9 mouse cellular contexts compared by ENCODE assay signal in the genomic region with DNA sequence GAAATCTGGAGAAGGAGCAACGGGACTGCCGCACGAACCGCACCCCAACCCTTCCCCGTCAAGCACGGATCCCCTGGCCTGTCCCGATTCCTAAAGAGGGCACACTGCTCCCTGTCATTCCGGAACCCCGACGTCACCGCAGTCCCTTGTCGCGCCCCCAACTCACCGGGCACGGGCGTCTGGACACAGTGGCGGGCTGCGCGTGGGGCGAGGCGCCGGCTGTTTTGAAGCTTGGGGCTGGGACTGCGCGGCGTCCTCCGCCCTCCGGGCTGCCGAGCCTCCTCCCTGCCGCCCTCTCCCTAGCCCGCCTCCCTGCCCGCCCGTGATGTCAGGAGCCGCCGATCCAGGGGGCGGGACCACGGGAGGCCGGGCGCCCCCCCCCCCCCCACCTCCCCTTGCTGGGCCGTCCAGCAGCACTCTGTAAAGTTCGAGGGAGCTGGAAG. TPM values are rescaled to one million over a fixed set of nuclear protein-coding genes. Genes with fewer than 3 reads are reported as not detected.
DNase-seq lines count a peak whose midpoint lies in the region; ATAC-seq and TF ChIP-seq lines count a peak whose summit lies in the region.
"Had no signal": no experiment of that assay in that cellular context is flagged by ENCODE, and none has a peak within 500 bp of the region (broad histone marks: within the 10 kb centered on the region; RNA-seq: fewer than 3 reads in every experiment).

A gene (minus strand): TSS at position 323 of the 443 bp plus-strand sequence.

- TF ChIP-seq EP300 in lung, postnatal 0 days (IDR thresholded peaks at IDR 0.05), result no peak

- WGBS in forebrain, embryonic 13.5 days, result under 1% methylated on average over 33 of the region's 40 CpGs
- 1% methylated on average over 29 of the region's 40 CpGs for WGBS in lung, postnatal 0 days

- peak; percentile 22 to 41 for DNase-seq in left cerebral cortex, adult 2 months (ENCODE audit: extremely low spot score in 1 of 2, low spot score in 2 of 2)
- DNase-seq in left cerebral cortex, adult 11 months (ENCODE audit: low spot score), result no peak
- DNase-seq in heart, postnatal 25 days (ENCODE audit: low spot score), result peak; percentile 62
- peak; percentile 19 for DNase-seq in layer of hippocampus, adult 9-11 months
- DNase-seq in lung, postnatal 0 days (ENCODE audit: low spot score), result peak; percentile 94
- DNase-seq in retina, postnatal 1 day, result peak; percentile 71

- peak; percentile 90 for ATAC-seq in forebrain, embryonic 13.5 days
- peak; percentile 93 for ATAC-seq in lung, postnatal 0 days
- ATAC-seq in CD4-positive, CD25-positive, alpha-beta regulatory T cell, adult 4 months, result no peak

- TF ChIP-seq CTCF in left cerebral cortex, adult 2 months (IDR thresholded peaks at IDR 0.05), result no peak
- TF ChIP-seq CTCF in lung, postnatal 0 days (IDR thresholded peaks at IDR 0.05), result no peak

- peak within 1 kb of the TSS; percentile 13 for H3K27ac ChIP-seq in left cerebral cortex, adult 2 months
- H3K27ac ChIP-seq in forebrain, embryonic 13.5 days, result no peak within 1 kb of the TSS
- H3K27ac ChIP-seq in lung, postnatal 0 days (ENCODE audit: low read length), result peak within 1 kb of the TSS; percentile 97

- H3K4me2 ChIP-seq in forebrain, embryonic 13.5 days, result peak within 1 kb of the TSS; percentile 83
- H3K4me2 ChIP-seq in lung, postnatal 0 days (replicated peaks; ENCODE audit: low read depth, low read length), result peak within 1 kb of the TSS; percentile 73

- no peaks in the 10 kb centered on the region for H3K36me3 ChIP-seq in forebrain, embryonic 13.5 days (ENCODE audit: poor library complexity, severe bottlenecking)
- 0 out of 2 replicates have a peak, but pooled peaks cover 2% of the 10 kb centered on the region for H3K36me3 ChIP-seq in lung, postnatal 0 days (ENCODE audit: insufficient read depth, low read length)
- H3K36me3 ChIP-seq: G1E had no signal

- intact Hi-C loops in left cerebral cortex, adult 2 months (cut with DNase I), result no loop called here
- intact Hi-C loops in heart, postnatal 25 days (cut with DNase I), result no loop called here

- H3K27me3 ChIP-seq in forebrain, embryonic 13.5 days, result peaks cover 21% of the 10 kb centered on the region
- H3K27me3 ChIP-seq in lung, postnatal 0 days (replicated peaks; ENCODE audit: insufficient read depth, low read length), result no peaks in the 10 kb centered on the region

- peak within 1 kb of the TSS; percentile 57 for H3K9ac ChIP-seq in forebrain, embryonic 13.5 days
- H3K9ac ChIP-seq in lung, postnatal 0 days (replicated peaks; ENCODE audit: low read depth), result peak within 1 kb of the TSS; percentile 94

- H3K4me3 ChIP-seq in left cerebral cortex, adult 2 months, result peak within 1 kb of the TSS; percentile 54
- peak within 1 kb of the TSS; percentile 43 for H3K4me3 ChIP-seq in forebrain, embryonic 13.5 days
- peak within 1 kb of the TSS; percentile 84 for H3K4me3 ChIP-seq in lung, postnatal 0 days (ENCODE audit: low read depth, low read length)

- peaks cover 7% of the 10 kb centered on the region; the same call in 1 of the 2 replicates for H3K4me1 ChIP-seq in forebrain, embryonic 13.5 days
- H3K4me1 ChIP-seq in lung, postnatal 0 days (ENCODE audit: insufficient read depth, low read depth, low read length), result peaks cover 4% of the 10 kb centered on the region; the same call in 1 of the 2 replicates

- no peaks in the 10 kb centered on the region for H3K9me3 ChIP-seq in forebrain, embryonic 13.5 days (replicated peaks)
- H3K9me3 ChIP-seq in lung, postnatal 0 days (ENCODE audit: low read length), result no peaks in the 10 kb centered on the region
- H3K9me3 ChIP-seq: G1E had no signal

RNA-seq across cellular contexts. Expression of the gene that starts here (rescaled TPM):
- 10 to 100 TPM; 12.9 to 13.2 TPM for total RNA-seq in left cerebral cortex, adult 2 months (2021)
- polyA plus RNA-seq in forebrain, embryonic 13.5 days (2015; fragmentation: Nextera tagmentation; extraction: Ambion mirVana), result 2.2 and 2.3 TPM in 2 replicates
- total RNA-seq in heart, postnatal 25 days (2021), result 10 to 100 TPM; 38.4 to 44.1 TPM
- polyA plus RNA-seq in lung, postnatal 0 days (2015; fragmentation: Nextera tagmentation; extraction: Ambion mirVana), result 584 and 640 TPM in 2 replicates
- polyA plus RNA-seq in CD4-positive, CD25-positive, alpha-beta regulatory T cell, adult 4 months (2017; shearing (Covaris generic)), result not detected
- polyA plus RNA-seq: G1E had no signal

Comparison
In these comparisons a context has a peak if more than half of its experiments do, and no peak if none do; other contexts are left out.
1. RNA of the gene that starts here (polyA plus RNA-seq): 584 to 640 TPM in lung, postnatal 0 days; 2.2 to 2.3 TPM in forebrain, embryonic 13.5 days and not detected in CD4-positive, CD25-positive, alpha-beta regulatory T cell, adult 4 months; every median in the first group is over 100 times any median in the second.
2. Peak in every context shown above with its lines, with median percentiles within 50 percentile points of each other: H3K4me3 ChIP-seq.